Mouse (Mus musculus): Measurements from ENCODE around the gene Ccdc3.
"Not testable (repeated sequence)": the region's sequence is repeated elsewhere in the genome, so short reads cannot be mapped to it uniquely, and the experiment has no call there.

GRCm38 (mm10) chr2:5249199-5249598 lies 111.6 kb downstream of the Ccdc3 start:
- TF ChIP-seq CTCF (IDR thresholded peaks at IDR 0.05; ENCODE audit: low read depth, low read length); POLR2A (IDR thresholded peaks at IDR 0.05; ENCODE audit: borderline replicate concordance, low read depth, low read length): not testable (repeated sequence)

Measured in bone marrow macrophage, adult 2 months (primary cell).